Mouse (Mus musculus) activated CD4-positive, CD25-positive, alpha-beta regulatory T cell, adult 9 weeks (primary cell): ENCODE data around the gene Sult2a5. TPM values are rescaled to one million over a fixed set of nuclear protein-coding genes. Genes with fewer than 3 reads are reported as not detected.

ENCODE experiments used
- polyA plus RNA-seq: library from polyadenylated mRNA; unstranded; fragments of 100-300 nt; shearing (Covaris generic); gene quantifications from one replicate; pipeline ENCODE4 v1.2.1, GENCODE M21; 2017

Gene Sult2a5
- polyA plus RNA-seq, result not detected

DNA sequence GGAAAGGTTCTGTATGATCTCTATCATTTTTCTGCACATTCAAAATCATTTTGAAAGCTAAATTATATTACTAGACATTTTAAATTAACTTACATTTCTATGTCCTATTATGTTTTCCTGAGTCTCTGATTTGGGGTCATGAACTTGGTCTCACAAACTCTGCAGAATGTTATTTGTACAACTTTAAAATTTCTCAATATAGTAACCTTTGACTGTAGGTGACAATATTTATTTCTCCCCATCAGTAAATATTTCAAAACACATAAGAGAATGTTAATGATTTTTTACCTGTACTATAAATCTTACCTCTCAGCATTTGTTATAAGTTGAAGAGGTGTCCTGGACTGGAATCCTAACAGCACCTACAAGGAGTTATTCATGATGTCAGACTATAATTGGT lies at the start of gene Sult2a5:
Sult2a5 (plus strand) TSS at position 301 of the 400 bp plus-strand sequence.

Other genes starting within 250 kb of the Sult2a5 start
- not detected for gene Cabp5, start 225.8 kb upstream of the Sult2a5 start, polyA plus RNA-seq
- not detected for gene Bsph1, start 173.1 kb upstream of the Sult2a5 start, polyA plus RNA-seq
- gene Bsph2, start 52.9 kb upstream of the Sult2a5 start, polyA plus RNA-seq, result not detected
- not detected for gene Sult2a2, start 109.5 kb downstream of the Sult2a5 start, polyA plus RNA-seq
- gene Sult2a1, start 213.4 kb downstream of the Sult2a5 start, polyA plus RNA-seq, result not detected